Mouse (Mus musculus) kidney, embryonic 14.5 days (tissue): ENCODE data around the gene Adm2. TPM values are rescaled to one million over a fixed set of nuclear protein-coding genes. Genes with fewer than 3 reads are reported as not detected.

ENCODE experiments used
- ATAC-seq: fragments of 200-750 bp; cut with Nextera tagmentation; 2 replicates; pipeline ENCODE4 v1.8.0; 2017; ENCODE audit warnings: moderate number of reproducible peaks, mild to moderate bottlenecking, moderate TSS enrichment, moderate library complexity; ENCODE audit not compliant: low FRiP score, low TSS enrichment
- H3K27ac ChIP-seq: fragments of 300-500 bp; sonication (generic); 2 replicates; pipeline ENCODE4 v1.5.1; 2014; ENCODE audit warnings: low read depth, mild to moderate bottlenecking, low read length, moderate library complexity, mixed read lengths
- H3K27me3 ChIP-seq: fragments of 300-500 bp; sonication (generic); 2 replicates; pipeline ENCODE4 v1.6.1; 2014; ENCODE audit warnings: mild to moderate bottlenecking, low read length; ENCODE audit not compliant: control insufficient read depth, insufficient read depth
- H3K36me3 ChIP-seq: fragments of 300-500 bp; sonication (generic); 2 replicates; pipeline ENCODE4 v1.6.1; 2014; ENCODE audit warnings: low read length, mixed read lengths; ENCODE audit not compliant: control insufficient read depth, insufficient read depth
- H3K4me1 ChIP-seq: fragments of 300-500 bp; sonication (generic); 2 replicates; pipeline ENCODE4 v1.6.1; 2014; ENCODE audit warnings: low read length, mixed read lengths; ENCODE audit not compliant: control insufficient read depth, insufficient read depth
- H3K4me2 ChIP-seq: fragments of 300-500 bp; sonication (generic); replicated peaks from 2 replicates; pipeline ENCODE4 v1.6.1; 2014; ENCODE audit warnings: low read depth, mild to moderate bottlenecking, low read length
- H3K4me3 ChIP-seq: fragments of 300-500 bp; sonication (generic); 2 replicates; pipeline ENCODE4 v1.5.1; 2014; ENCODE audit warnings: mild to moderate bottlenecking, low read length
- H3K9ac ChIP-seq: fragments of 300-500 bp; sonication (generic); 2 replicates; pipeline ENCODE4 v1.6.1; 2014; ENCODE audit warnings: low read depth, mild to moderate bottlenecking, low read length, moderate library complexity
- H3K9me3 ChIP-seq: fragments of 300-500 bp; sonication (generic); 2 replicates; pipeline ENCODE4 v1.6.1; 2016; ENCODE audit warnings: low read length; ENCODE audit not compliant: control insufficient read depth
- WGBS: fragments of 180-500 bp; shearing (Covaris S2); extraction: QIAGEN DNeasy Blood & Tissue Kit; methylation state at CpG from one replicate; pipeline ENCODE4 v1.1.7; 2014; 5-methylcytosine and 5-hydroxymethylcytosine counted together
- polyA plus RNA-seq: library from polyadenylated mRNA; unstranded; fragments of >200 nt; fragmentation: Nextera tagmentation; extraction: Ambion mirVana; gene quantifications from 2 replicates; pipeline ENCODE4 v1.2.1, GENCODE M21; 2014

Gene Adm2
- polyA plus RNA-seq, 1 experiment from 2014 or later, result 0.43 TPM

DNA sequence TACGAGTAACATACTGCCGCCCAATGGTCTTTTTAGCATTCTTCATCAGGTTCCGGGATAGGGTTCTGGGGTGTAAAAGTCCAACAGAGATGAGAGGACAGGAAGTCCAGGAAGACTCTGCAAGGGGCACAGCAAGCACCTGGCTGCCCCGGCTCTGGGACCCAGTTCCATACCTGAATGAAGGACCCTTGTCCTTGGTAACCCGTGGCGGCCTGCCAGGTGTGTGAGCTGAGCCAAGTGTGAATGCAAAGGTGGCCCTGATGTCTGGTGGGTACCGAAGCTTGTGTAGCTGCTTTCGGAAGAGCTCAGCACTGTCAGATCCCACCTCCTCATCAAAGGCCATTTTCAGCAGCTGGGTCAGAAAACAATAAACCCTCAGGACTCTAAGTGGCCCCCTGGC lies 21.9 kb upstream of the Adm2 start:
- H3K9ac ChIP-seq, result no peak overlapping the region
- WGBS, result 94% methylated on average over 8 of the region's 8 CpGs
- H3K4me3 ChIP-seq, result no peak overlapping the region
- H3K36me3 ChIP-seq, result peaks cover 79% of the 10 kb centered on the region
- ATAC-seq, result no peak
- H3K27ac ChIP-seq, result no peak overlapping the region
- no peaks in the 10 kb centered on the region for H3K27me3 ChIP-seq
- no peaks in the 10 kb centered on the region for H3K4me1 ChIP-seq
- H3K4me2 ChIP-seq, result no peak overlapping the region
- H3K9me3 ChIP-seq, result no peaks in the 10 kb centered on the region

DNA sequence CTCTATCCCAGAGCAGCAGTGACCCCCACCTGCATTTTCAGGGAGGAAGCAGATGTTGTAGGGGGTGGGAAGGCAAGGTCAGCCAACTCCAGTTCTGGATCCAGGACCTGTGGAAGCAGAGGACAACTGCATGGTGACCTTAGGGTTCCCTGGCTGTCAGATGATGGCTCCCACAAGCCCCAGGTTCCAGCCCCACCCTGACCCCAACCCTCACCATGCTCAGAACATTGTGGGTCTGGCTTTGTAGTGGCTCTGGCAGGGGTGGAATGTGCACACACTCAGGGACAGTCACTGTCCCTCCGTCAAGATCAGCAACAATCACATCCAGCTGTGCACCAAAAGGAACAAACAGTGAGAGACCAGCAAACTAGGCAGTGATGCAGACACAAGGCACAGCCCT lies 16.6 kb upstream of the Adm2 start:
- H3K4me2 ChIP-seq, result no peak overlapping the region
- no peak overlapping the region for H3K27ac ChIP-seq
- no peak for ATAC-seq
- peaks cover 63% of the 10 kb centered on the region for H3K36me3 ChIP-seq
- no peaks in the 10 kb centered on the region for H3K27me3 ChIP-seq
- WGBS, result 71% methylated on average over 1 of the region's 1 CpGs
- H3K4me1 ChIP-seq, result 0 out of 2 replicates have a peak, but pooled peaks cover 3% of the 10 kb centered on the region
- H3K9ac ChIP-seq, result no peak overlapping the region
- H3K4me3 ChIP-seq, result no peak overlapping the region
- H3K9me3 ChIP-seq, result no peaks in the 10 kb centered on the region

DNA sequence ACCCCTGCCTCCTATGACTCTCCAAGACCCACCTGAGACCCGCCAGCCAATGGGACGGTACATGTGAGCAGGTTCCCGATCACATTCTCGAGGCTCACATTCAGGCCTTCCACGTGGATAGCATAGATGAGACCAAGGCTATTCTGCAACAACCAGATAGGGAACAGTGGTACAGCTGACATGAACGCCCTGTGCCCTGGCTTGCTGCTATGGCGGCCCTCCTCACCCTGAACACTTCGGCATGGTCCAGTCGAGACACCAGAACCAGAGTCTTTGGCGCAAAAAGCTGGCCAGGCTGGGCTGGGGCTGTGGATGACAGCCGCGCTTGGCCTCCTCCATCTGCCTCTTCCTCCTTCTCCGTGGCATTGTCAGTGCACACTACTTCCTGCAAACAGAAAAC lies 15.1 kb upstream of the Adm2 start:
- ATAC-seq, result no peak
- H3K4me2 ChIP-seq, result no peak overlapping the region
- H3K27me3 ChIP-seq, result no peaks in the 10 kb centered on the region
- WGBS, result 89% methylated on average over 13 of the region's 13 CpGs
- H3K4me1 ChIP-seq, result 0 out of 2 replicates have a peak, but pooled peaks cover 4% of the 10 kb centered on the region
- no peak overlapping the region for H3K27ac ChIP-seq
- no peak overlapping the region for H3K9ac ChIP-seq
- no peaks in the 10 kb centered on the region for H3K9me3 ChIP-seq
- peaks cover 49% of the 10 kb centered on the region for H3K36me3 ChIP-seq
- no peak overlapping the region for H3K4me3 ChIP-seq

DNA sequence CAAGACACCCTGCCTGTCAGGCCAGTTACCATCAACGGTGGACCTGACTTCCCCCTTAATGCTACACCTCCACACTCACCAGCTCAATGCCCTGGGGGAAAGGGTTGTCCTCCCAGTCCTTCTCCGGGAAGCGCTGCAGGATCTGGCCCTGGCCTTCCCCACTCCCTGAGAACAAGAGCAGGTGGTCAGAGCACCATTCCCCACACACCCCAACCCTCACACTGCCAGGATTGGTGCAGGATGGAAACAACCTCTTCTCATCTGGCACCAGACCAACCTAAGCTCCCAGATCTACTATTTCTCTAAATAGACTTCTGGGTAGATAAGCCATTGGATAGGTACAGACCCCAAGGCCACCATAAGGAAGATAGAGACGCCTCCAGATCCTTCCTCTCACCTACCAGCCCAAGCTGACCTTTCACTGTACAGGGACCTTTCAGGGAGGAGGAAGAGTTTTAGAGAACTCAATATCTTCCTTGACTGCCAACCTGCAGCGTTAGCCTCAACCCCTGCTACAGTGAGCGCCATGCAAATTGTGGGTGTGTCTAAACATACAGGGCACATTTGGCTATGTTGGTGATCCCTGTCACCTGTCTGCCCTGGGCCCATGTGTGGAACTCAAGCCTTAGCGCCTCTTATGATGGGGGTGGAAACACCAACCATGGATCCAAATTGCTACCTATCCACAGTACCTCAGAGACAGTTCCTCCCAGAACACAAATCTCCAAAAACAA lies 13.9 kb upstream of the Adm2 start:
- no peak overlapping the region for H3K9ac ChIP-seq
- no peaks in the 10 kb centered on the region for H3K9me3 ChIP-seq
- H3K4me1 ChIP-seq, result peaks cover 13% of the 10 kb centered on the region
- H3K36me3 ChIP-seq, result peaks cover 38% of the 10 kb centered on the region
- H3K27me3 ChIP-seq, result no peaks in the 10 kb centered on the region
- H3K4me2 ChIP-seq, result no peak overlapping the region
- no peak overlapping the region for H3K27ac ChIP-seq
- no peak for ATAC-seq
- no peak overlapping the region for H3K4me3 ChIP-seq
- 81% methylated on average over 7 of the region's 7 CpGs for WGBS

DNA sequence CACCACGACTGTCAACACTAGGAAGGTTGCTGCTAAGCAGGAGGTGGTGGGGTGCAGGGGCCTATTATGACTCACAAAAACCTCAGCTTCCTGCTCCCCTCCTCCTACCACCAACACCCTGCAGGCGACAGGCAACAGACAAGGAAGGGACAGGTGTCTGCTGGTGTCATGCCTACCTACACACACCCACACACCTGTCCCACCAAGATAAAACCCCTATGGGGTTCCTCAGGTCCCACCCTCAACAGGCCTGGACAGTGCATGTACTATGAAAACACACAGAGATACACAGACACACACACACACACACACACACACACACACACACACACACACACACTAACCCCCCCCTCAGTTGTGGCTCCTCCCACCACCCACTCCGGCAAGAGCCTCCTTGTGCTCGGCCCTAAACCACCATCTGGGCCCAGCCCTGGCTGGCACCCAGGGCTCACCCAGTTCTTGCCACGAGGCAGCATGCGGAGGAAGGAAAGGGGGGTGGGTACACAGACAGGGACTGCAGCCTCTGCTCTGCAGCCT lies 12.5 kb upstream of the Adm2 start:
- Histone ChIP-seq H3K4me3 (no peak overlapping the region), H3K36me3 (peaks cover 23% of the 10 kb centered on the region), H3K27ac (no peak overlapping the region), H3K4me2 (no peak overlapping the region), H3K27me3 (no peaks in the 10 kb centered on the region), H3K9ac (no peak overlapping the region), H3K4me1 (peaks cover 21% of the 10 kb centered on the region), H3K9me3 (no peaks in the 10 kb centered on the region)
- 83% methylated on average over 6 of the region's 6 CpGs for WGBS
- ATAC-seq, result no peak

DNA sequence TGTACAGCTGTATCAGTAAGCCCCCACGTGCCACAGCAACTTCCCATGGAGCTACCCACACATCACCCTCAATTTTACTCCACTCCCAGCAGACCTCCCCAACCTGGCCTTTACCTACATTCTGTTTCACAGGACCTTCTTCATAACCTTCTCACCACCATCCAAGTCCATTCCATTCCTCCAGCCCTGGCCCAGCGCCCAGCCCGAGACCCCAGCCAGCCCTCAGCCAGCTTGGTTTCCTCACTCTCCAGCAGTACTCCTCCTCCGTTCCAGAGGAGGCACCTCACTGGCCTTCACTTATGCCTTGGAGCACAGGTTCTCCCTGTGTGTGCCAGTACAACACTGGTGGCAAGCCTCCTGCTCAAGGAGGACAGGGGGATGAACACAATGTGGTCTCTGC lies 9.2 kb upstream of the Adm2 start:
- no peak overlapping the region for H3K4me2 ChIP-seq
- no peak for ATAC-seq
- no peak overlapping the region for H3K4me3 ChIP-seq
- H3K36me3 ChIP-seq, result no peaks in the 10 kb centered on the region
- H3K9me3 ChIP-seq, result no peaks in the 10 kb centered on the region
- no peak overlapping the region for H3K9ac ChIP-seq
- WGBS, result 52% methylated on average over 4 of the region's 4 CpGs
- no peak overlapping the region for H3K27ac ChIP-seq
- no peaks in the 10 kb centered on the region for H3K27me3 ChIP-seq
- H3K4me1 ChIP-seq, result peaks cover 21% of the 10 kb centered on the region

DNA sequence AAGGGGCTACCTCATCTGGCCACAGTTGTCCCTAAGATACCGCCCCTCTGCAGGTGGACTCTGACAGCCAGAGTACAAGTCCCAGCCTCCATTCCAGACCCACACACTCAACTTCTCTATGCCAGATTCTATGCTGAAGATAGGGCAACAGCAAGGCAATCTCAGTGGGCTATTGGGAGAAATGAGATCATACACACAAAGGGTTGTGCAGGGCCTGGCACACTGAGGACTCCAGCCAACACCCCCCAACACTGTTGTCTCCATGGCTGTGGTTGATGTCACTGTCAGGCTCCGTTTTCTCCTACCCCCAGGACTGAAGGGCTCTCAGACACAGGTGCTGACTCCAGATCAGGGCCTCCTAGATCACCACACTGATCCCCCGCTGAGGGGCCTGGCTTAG lies 8.4 kb upstream of the Adm2 start:
- H3K9ac ChIP-seq, result peak overlapping the region; percentile 88
- no peaks in the 10 kb centered on the region for H3K9me3 ChIP-seq
- peak overlapping the region; percentile 78 for H3K4me2 ChIP-seq
- H3K36me3 ChIP-seq, result no peaks in the 10 kb centered on the region
- peak overlapping the region; percentile 98 for H3K4me3 ChIP-seq
- H3K27me3 ChIP-seq, result no peaks in the 10 kb centered on the region
- no peak overlapping the region for H3K27ac ChIP-seq
- ATAC-seq, result peak; percentile 5; the same call in 1 of the 2 replicates
- H3K4me1 ChIP-seq, result peaks cover 21% of the 10 kb centered on the region
- WGBS, result 31% methylated on average over 3 of the region's 3 CpGs

DNA sequence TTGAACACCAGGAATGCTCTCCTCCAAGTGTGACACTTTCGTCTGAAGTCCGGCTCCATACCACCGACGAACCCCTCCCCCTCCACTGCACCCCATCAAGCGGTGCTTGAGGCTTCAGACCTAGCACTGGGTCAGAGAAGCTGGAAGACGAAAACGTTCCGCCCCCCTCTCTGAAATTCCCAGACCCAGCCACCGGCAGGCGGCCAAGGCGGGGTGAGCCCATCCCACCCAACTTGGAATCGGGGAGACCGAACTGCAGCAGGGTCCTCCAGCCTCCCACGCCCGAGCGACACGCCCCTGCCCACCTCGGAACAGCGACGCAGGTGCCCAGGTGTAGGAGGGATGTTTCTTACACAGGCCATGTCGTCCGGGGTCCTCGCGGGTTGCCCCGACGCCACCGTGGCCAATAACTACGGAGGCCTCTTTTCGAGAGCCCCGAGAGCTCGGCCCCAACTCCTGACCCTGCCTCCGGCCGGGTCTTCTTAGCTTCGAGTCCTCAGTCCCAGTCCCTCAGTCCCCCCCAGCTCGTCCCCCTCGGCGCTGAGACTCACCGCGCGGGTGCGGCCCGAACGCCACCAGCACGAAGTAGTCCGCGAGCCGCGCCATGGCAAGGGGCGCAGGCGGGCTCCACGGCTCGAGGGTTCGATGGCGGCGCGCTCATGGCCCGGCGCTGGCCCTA lies 7.9 kb upstream of the Adm2 start:
- no peak overlapping the region for H3K27ac ChIP-seq
- H3K9ac ChIP-seq, result peak overlapping the region; percentile 88
- WGBS, result under 1% methylated on average over 58 of the region's 58 CpGs
- H3K27me3 ChIP-seq, result no peaks in the 10 kb centered on the region
- no peaks in the 10 kb centered on the region for H3K9me3 ChIP-seq
- no peaks in the 10 kb centered on the region for H3K36me3 ChIP-seq
- peak overlapping the region; percentile 78 for H3K4me2 ChIP-seq
- peaks cover 21% of the 10 kb centered on the region for H3K4me1 ChIP-seq
- peak overlapping the region; percentile 98 for H3K4me3 ChIP-seq
- peak; percentile 50 for ATAC-seq

DNA sequence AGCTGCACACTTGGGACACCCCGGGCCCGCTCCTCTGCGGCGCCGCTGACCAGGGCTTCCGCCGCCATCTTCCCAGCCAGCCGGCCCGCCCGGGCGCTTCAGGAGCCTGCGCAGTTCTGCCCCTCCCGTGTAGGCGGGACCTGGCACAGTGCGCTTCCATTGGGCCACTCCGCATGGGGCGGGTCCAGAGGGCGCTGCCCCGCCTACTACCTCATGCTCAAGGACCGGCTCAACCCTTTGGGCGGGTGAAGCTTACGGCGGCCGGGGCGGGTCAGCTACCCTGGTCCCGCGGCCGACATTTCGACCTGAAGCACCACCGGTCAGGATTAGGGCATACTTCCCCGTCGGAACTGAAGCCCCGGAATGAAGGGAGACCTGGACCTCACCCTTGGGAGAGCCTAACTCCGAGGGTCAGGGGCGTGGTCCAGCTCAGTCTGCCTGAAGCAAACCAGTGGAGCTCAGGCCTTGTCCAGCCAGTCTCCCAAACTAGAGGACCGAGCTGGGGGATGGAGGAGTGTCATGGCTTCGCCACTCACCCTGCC lies 7.3 kb upstream of the Adm2 start, which contains the start of gene Sbf1:
TSS of gene Sbf1 (minus strand) at position 122 of the 542 bp plus-strand sequence.
- peak within 1 kb of the TSS; percentile 88 for H3K9ac ChIP-seq
- WGBS, result under 1% methylated on average over 37 of the region's 37 CpGs
- H3K27ac ChIP-seq, result no peak within 1 kb of the TSS
- H3K4me2 ChIP-seq, result peak within 1 kb of the TSS; percentile 78
- no peaks in the 10 kb centered on the region for H3K9me3 ChIP-seq
- ATAC-seq, result peak; percentile 100
- H3K4me3 ChIP-seq, result peak within 1 kb of the TSS; percentile 98
- no peaks in the 10 kb centered on the region for H3K27me3 ChIP-seq
- H3K4me1 ChIP-seq, result peaks cover 21% of the 10 kb centered on the region
- no peaks in the 10 kb centered on the region for H3K36me3 ChIP-seq
